Mouse (Mus musculus): Measurements from ENCODE around the gene Tmem117. TPM values are rescaled to one million over a fixed set of nuclear protein-coding genes. Genes with fewer than 3 reads are reported as not detected.

Tmem117 gene
- total RNA-seq, 4 experiments from 2014 or later, result 10.2 to 13.9 (median 12.8) TPM

DNA sequence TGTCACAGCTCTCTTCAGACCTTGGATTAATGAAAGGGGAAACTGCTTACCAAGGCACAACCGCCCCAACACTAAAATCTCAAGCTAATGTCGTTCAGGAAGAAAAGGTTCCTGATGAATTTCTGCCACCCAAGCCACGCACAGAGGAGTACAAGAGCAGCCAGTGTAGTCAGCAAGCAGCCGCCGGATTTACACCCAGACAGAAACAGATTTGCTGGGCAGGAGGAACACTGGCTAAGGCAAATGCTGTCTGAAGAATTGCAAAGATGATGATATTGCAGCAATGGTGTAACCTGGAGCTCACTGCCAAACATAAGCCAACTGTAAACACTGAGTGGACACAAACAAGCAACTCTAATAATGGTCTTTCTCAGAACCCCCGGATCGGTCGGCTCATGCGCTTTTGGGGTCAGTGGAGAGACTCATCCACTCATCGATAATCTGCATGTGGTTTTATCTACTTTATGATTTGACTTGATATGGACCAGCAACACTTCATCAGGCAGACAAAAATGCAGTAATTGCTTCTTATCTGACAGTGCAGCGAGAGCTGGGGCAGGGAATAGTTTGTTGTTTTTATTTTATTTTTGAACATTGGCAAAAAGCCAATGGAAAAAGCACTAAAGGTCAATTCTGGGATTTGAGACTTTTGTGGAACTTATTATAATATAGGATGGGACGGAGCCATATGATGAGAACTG lies 509.8 kb downstream of the Tmem117 start:
- no peak for DNase-seq (ENCODE audit: low spot score)

DNA sequence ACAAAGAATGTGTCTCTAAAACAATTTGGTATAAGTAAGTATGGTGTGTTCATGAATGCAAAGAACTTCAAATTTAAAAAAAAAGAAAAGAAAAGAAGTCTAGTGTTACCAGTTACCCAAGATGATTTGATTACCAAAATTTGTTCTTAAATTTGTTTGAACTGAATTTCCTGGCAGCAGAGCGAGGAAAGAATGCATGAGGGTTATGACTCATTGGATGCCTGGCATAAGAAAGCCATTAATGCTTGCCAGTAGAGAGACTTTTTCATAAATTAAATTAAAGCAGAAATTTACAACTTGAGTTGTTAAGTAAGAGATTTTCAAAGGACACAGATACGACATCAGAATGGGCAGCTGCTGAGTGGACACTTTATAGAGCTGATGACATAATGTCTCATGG lies 515.1 kb downstream of the Tmem117 start:
- no peak for DNase-seq (ENCODE audit: low spot score)

DNA sequence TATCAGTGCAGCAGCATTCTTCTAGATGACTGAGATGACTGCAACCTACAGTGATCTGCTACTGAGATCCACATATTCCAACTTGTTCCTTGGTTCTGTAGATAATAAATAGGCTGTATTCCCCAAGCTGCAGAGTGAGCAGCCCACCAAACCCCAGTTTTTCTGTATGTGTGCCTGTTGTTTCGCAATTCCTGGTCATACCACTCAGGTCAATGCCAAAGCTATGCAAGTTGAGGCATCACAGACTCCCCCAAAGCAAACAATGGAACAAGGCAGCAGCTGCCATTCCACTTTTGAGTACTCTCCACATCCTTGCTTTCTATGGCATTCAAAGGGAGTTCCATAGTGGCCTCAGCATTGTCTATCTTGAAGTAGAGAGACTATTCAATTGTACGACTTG lies 516.1 kb downstream of the Tmem117 start:
- no peak for DNase-seq (ENCODE audit: low spot score)

Other genes starting within 250 kb of the Tmem117 start
- gene Adamts20, start 163.8 kb upstream of the Tmem117 start, total RNA-seq (2022), result under 1 TPM; 0.06 to 0.32 (median 0.14) TPM
- gene Pus7l, start 85.7 kb upstream of the Tmem117 start, total RNA-seq (2022), result 1 to 10 TPM; 1.7 to 2.5 (median 2.1) TPM
- 1 to 10 TPM; 4.6 to 7.5 (median 5.3) TPM for gene Irak4, start 85.6 kb upstream of the Tmem117 start, total RNA-seq (2022)
- gene Twf1, start 39.3 kb upstream of the Tmem117 start, total RNA-seq (2022), result 10 to 100 TPM; 12.5 to 19.9 (median 13.7) TPM

Data from heart, adult 8-10 months (tissue).